Mouse (Mus musculus) C2C12 (cell line): ENCODE measurements around the gene Egflam.

Experiments
- CTCF ChIP-seq: IDR thresholded peaks from one replicate; pipeline ENCODE4 v1.5.1; 2011; ENCODE audit not compliant: control insufficient read depth, insufficient read depth, insufficient read length
- MAX ChIP-seq: IDR thresholded peaks from one replicate; pipeline ENCODE4 v1.6.1; 2011; ENCODE audit warnings: mild to moderate bottlenecking, control low read depth
- USF1 ChIP-seq: IDR thresholded peaks from one replicate; pipeline ENCODE4 v1.6.1; 2011; ENCODE audit warnings: low read depth, mild to moderate bottlenecking, control low read depth, moderate library complexity

- TF ChIP-seq CTCF, result no peak
- no peak for TF ChIP-seq USF1
- TF ChIP-seq MAX, result no peak
These were observed 231.5 kb downstream of the Egflam start for GRCm38 (mm10) chr15:7166735-7167134.
